Mouse (Mus musculus) left cerebral cortex, postnatal 4 days (tissue): ENCODE results near the gene Dydc2. TPM values are rescaled to one million over a fixed set of nuclear protein-coding genes. Genes with fewer than 3 reads are reported as not detected.
"Not testable (repeated sequence)": the region's sequence is repeated elsewhere in the genome, so short reads cannot be mapped to it uniquely, and the experiment has no call there.

Experiments
- DNase-seq: peaks from one replicate; pipeline ENCODE4 v3.0.0-alpha.2; 2022
- intact Hi-C: fragments of 180-260 bp; cut with DNase I; formaldehyde crosslinking; loops from one replicate; pipeline ENCODE4 v1.15.1; 2025
- total RNA-seq, 2 experiments: library from RNA; stranded (reverse); gene quantifications; 2 replicates each; pipeline ENCODE4 v1.2.3; 2021

Dydc2 gene
- total RNA-seq = 1 to 10 TPM in 1 of 2 experiments, under 1 TPM in 1; 0.60 to 1.1 TPM

DNA sequence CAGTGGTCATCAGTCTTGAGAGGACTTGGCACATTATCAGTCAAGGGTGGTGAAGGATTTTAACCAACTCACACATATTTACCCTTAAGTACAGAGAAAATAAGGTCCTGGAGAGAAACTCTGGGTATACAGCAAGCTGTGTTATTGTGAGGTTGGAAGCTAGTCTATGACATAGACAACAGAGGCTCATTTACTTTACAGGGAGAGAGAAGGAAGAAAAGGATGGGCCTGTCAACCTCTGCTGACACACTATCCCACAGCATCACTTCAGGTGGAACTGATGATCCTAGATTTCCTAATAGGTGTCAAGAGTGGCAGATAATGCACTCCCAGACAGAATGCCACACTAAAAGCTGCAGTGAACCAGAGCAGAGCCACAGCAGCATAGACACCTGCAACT, at the start of gene Dydc2:
TSS of gene Dydc2 (minus strand) at position 101 of the 400 bp plus-strand sequence.
- intact Hi-C loops = no loop called here
- no peak for DNase-seq

DNA sequence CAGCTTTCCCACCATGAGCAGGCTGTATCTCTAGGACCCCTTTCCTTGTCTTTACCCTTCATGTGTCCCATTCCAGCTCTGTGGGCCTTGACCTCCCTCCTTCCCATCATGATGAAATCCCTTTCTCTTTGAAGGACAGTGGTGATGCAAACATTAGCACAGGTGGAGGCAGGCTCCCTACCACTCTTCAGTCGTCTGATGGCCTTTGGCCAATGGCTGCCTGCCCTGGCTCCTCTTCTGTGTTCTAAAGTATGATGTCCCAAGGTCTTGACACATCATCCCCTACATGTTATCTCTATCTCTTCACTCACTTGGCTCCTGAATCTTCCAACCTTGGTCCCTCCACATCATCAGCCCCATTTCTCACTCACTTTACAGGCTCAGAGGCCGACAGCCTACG, 47.3 kb upstream of the Dydc2 start:
- intact Hi-C loops = no loop called here
- peak; percentile 29 for DNase-seq

GRCm38 (mm10) chr14:41112944-41113343, 43.9 kb upstream of the Dydc2 start:
- DNase-seq = no peak
- intact Hi-C loops = no loop called here

DNA sequence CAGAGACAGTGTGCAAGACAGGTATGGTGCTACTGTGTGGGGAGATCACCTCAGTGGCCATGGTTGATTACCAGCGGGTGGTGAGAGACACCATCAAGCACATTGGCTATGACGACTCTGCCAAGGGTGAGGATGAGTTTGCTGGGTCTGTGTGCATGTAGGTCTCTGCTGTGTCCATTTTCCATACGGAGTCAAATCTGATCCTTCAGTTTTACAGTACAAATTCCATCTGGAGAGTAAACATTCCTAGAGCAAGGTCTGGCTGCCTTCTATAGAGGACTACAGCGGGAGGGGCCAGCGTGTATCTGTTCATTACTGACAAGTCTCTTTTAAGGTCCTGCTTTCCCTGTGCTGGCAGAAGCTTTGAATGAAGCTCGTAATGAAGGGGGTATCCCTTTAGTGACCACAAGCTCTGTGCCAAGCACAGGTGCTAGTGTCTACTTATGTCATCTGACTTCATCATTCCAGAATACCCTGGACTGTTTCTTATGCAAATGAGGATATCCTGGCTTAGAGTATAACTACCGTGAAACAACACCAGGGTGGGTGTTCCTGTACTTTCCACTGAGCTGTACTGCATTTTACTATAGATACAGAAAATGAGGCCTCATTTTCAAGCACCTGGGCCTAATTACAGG, 42.1 kb upstream of the Dydc2 start:
- intact Hi-C loops = no loop called here
- DNase-seq = no peak

- DNase-seq = no peak
- intact Hi-C loops = no loop called here
Observed at GRCm38 (mm10) chr14:41104853-41105444, 35.9 kb upstream of the Dydc2 start, which contains the start of gene Mat1a. Mat1a (plus strand) TSS chr14:41105035.

DNA sequence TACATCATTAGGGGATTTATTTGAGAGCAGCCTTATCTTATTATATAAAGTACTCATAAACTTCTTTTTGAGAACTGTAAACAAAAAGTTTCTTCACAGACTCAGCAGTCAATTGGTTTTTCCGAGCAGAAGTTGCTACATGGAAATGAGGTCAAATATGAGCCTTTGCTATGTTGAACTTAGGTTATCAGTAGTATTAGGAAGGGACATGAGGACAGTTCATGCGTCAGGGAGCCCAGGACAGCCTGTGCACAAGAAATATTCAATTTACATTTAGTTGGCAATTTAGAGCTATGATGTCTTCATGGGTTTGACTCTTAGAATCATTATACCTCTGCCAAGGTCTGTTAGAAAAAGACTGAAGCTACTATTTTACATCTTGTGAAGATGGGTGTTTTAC, 33.3 kb upstream of the Dydc2 start:
- no peak for DNase-seq
- intact Hi-C loops = no loop called here

- DNase-seq = no peak
- intact Hi-C loops = no loop called here
Observed at GRCm38 (mm10) chr14:41101242-41101641, 32.2 kb upstream of the Dydc2 start.

- DNase-seq = no peak
- intact Hi-C loops = no loop called here
Observed at GRCm38 (mm10) chr14:41100712-41101111, 31.7 kb upstream of the Dydc2 start.

DNA sequence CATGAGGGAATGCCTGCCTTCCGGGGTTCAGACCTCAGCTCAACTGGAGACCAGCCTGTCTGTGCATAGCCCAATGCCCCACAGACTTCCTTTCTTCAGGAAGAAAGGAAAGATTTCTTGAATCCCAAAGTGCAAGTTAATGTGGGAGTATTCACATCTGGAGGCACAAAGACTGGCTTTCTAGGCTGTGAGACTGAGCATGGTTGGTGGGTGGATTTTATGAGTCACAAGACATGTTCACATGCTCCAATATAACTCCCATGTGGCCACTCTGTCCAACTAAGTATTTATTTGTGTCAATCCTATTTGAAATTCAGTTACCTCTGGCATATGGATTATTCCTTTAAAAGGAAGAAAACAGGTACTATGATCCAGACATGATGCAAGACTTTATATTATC, 29.7 kb upstream of the Dydc2 start:
- intact Hi-C loops = no loop called here
- DNase-seq = no peak

GRCm38 (mm10) chr14:41096296-41096860, 27.4 kb upstream of the Dydc2 start:
- intact Hi-C loops = no loop called here
- DNase-seq = no peak

- intact Hi-C loops = no loop called here
- DNase-seq = no peak
Observed at GRCm38 (mm10) chr14:41094114-41094513, 25.1 kb upstream of the Dydc2 start.

DNA sequence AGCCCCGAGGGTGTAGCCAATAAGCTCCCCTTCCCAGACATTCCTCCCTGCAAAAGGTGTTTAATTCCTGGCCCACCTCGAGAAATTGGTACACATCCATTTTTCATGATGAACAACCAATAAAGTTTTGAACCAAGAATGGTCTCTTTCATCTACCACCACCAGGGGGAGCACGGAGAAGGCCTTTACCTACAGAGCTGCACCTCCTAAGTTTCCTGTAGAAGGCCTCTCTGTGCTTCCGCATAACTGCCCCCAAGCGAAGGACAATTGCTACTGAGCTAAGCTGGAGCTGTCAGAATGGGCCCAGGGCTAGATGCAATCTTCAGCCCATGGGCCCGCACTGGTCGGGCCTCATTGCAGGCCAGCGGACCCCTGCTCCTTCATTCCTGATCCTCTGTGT, 21.8 kb upstream of the Dydc2 start:
- intact Hi-C loops = no loop called here
- DNase-seq = peak; percentile 4

GRCm38 (mm10) chr14:41087509-41087908, 18.5 kb upstream of the Dydc2 start:
- intact Hi-C loops = no loop called here
- no peak for DNase-seq

GRCm38 (mm10) chr14:41082408-41082807, 13.4 kb upstream of the Dydc2 start:
- DNase-seq = no peak
- intact Hi-C loops = no loop called here

DNA sequence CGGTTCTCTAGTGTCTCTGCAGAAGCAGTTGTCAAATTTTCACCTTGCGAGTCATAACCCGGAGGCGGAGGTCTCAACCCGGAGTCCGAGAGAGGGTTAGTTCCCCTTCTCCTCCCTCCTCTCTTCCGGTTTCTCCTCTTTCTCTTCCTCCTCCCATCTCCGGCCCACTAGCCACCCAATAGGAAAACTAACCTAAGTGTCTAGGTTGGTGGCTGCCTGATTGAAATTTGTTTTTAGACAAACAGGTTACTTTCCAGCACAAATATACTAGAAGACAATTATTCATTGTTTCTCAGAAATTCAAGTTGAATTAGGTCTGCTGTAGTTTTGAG, 3.9 kb upstream of the Dydc2 start:
- intact Hi-C loops = no loop called here
- no peak for DNase-seq

- intact Hi-C loops = no loop called here
Observed at GRCm38 (mm10) chr14:41072229-41072943, 3.4 kb upstream of the Dydc2 start, which contains the start of gene Dydc1. Dydc1 (plus strand) TSS chr14:41072911.

GRCm38 (mm10) chr14:41070343-41070742, 1.3 kb upstream of the Dydc2 start:
- intact Hi-C loops = no loop called here
- no peak for DNase-seq

More at GRCm38 (mm10) chr14:41072229-41072943, 3.4 kb upstream of the Dydc2 start, which contains the start of gene Dydc1:
- DNase-seq = peak; percentile 83

DNA sequence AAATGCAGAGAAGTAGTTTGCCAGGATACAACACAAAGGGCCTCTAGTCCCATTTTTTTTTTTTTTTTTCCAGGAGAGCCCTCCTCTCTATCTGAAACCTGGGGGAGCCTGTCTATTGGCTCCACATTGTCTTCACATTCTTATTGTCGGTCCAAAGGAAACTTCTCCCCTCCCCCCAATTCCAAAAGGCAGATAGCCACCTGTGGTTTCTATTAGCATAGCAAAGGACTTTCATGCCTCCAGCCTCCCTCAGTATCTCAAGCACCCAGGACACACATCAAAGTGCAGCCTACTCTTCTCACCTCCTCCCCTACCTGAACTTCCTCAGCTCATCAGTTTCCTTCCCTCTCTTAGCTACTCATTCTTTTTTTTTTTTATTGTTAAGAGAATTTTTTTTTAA, 2.6 kb downstream of the Dydc2 start:
- intact Hi-C loops = no loop called here
- no peak for DNase-seq

DNA sequence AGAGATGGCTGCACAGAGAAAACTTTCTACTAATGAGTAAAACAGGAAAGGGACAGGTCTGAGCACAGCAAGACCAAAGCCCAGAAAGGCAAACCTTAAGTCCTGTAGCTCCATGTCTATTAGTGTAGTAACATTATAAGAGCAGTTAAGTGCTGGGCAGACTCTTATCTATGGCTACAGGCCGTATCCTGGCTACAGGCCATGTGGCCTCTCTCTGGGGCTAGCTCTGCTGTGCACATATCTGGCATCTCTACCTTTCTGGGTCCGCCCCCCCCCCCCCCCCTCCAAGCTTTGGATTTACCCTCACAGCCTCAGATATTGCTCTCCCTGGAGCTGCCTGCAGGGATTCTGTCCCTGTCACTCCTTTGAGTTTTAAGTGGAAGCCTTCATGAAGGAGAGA, 3.8 kb downstream of the Dydc2 start:
- intact Hi-C loops = no loop called here

GRCm38 (mm10) chr14:41053190-41053589, 15.8 kb downstream of the Dydc2 start:
- intact Hi-C loops, DNase-seq: not testable (repeated sequence)

More for the DNA sequence above, 3.8 kb downstream of the Dydc2 start:
- no peak for DNase-seq

DNA sequence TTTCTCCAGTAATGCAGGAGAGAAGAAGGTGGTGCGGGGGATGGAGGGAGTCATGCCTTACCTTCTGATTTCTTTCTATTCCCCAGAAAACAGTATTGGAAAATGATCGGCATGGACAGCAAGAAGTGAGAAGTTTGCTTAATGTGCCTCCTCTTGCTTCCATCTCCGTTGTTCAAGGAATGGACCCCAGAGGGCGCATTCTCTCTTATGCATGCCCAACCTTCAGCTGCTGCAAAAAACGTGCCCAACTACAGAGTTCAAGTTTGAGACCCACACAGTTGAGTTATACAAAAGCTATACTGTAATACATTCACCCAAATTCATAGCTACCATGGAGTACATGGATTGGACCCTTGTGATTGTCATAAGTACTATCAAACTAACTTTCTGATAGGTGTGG, 16.5 kb downstream of the Dydc2 start:
- DNase-seq = no peak
- intact Hi-C loops = no loop called here

DNA sequence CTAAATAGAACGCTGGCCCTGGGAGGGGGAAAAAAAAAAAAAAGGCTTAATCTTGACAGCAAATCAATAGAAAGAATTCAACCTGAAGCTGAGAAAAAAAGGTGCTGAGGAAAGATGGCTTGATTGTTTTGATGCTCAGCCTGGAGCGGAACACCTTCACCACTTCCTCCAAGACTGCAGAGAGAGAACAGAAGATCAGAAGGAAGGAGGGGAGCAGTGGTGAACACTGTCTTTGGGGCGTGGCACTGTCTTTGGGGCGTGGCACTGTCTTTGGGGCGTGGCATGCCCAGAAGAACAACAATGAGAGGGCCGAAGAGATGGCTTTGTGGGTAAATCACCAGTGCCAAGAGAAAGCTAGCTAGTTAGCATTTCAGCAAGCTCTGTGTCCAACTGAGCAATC, 18.5 kb downstream of the Dydc2 start:
- no peak for DNase-seq
- intact Hi-C loops = no loop called here
